Mouse (Mus musculus) kidney, adult 2 months (tissue): ENCODE results near the gene Gna12.

Source experiments
- CTCF ChIP-seq: fragments of 200-500 bp; conservative IDR thresholded peaks from 2 replicates; pipeline ENCODE4 v1.5.1; 2011; ENCODE audit warnings: low read depth, mild to moderate bottlenecking, control low read depth, low read length, moderate library complexity, mixed read lengths; ENCODE audit not compliant: insufficient read depth, insufficient read length
- POLR2A ChIP-seq: fragments of 200-500 bp; IDR thresholded peaks from one replicate; pipeline ENCODE4 v1.6.1; 2011; ENCODE audit warnings: low read depth, low read length, control low read depth

DNA sequence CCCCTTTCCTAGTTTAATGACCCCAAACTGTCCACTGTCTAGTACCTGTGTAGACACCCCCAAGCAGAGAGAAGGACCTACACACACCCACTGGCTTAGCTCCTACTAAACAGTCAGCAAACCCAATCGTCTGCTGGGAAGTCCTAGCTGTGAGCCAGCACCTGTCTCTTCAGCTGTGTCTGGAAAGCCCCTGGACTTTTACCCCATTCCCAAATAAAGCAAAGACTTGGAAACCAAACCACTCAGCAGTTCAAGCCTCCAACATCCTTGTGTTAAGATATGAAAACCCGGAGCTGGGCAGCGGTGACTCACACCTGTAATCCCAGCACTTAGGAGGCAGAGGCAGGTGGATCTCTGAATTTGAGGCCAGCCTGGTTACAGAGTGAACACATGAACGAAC lies 63.7 kb downstream of the Gna12 start:
- TF ChIP-seq CTCF (no peak), POLR2A (no peak)
